Mouse (Mus musculus) midbrain, embryonic 11.5 days (tissue): ENCODE data around the gene Tnfsf13b. TPM values are rescaled to one million over a fixed set of nuclear protein-coding genes. Genes with fewer than 3 reads are reported as not detected.

Experiments
- ATAC-seq: fragments of 200-750 bp; cut with Nextera tagmentation; 2 replicates; pipeline ENCODE4 v1.8.0; 2017; ENCODE audit warnings: moderate TSS enrichment, moderate library complexity; ENCODE audit not compliant: low FRiP score
- DNase-seq: peaks from one replicate; pipeline ENCODE4 v3.0.0; 2015; ENCODE audit warnings: low spot score; ENCODE audit errors: missing footprints
- H3K27ac ChIP-seq: fragments of 300-500 bp; sonication (generic); 2 replicates; pipeline ENCODE4 v1.5.1; 2014; ENCODE audit warnings: low read depth, low read length
- H3K27me3 ChIP-seq: fragments of 300-500 bp; sonication (generic); 2 replicates; pipeline ENCODE4 v1.6.1; 2014; ENCODE audit warnings: mild to moderate bottlenecking, low read length, moderate library complexity, mixed read lengths; ENCODE audit not compliant: control insufficient read depth, insufficient read depth
- H3K36me3 ChIP-seq: fragments of 300-500 bp; sonication (generic); 2 replicates; pipeline ENCODE4 v1.6.1; 2014; ENCODE audit warnings: mild to moderate bottlenecking, low read length, moderate library complexity, mixed read lengths; ENCODE audit not compliant: control insufficient read depth, insufficient read depth
- H3K4me1 ChIP-seq: fragments of 300-500 bp; sonication (generic); 2 replicates; pipeline ENCODE4 v1.6.1; 2014; ENCODE audit warnings: low read length; ENCODE audit not compliant: control insufficient read depth, insufficient read depth
- H3K4me2 ChIP-seq: fragments of 300-500 bp; sonication (generic); 2 replicates; pipeline ENCODE4 v1.6.1; 2014; ENCODE audit warnings: mild to moderate bottlenecking, moderate library complexity
- H3K4me3 ChIP-seq: fragments of 300-500 bp; sonication (generic); 2 replicates; pipeline ENCODE4 v1.5.1; 2014; ENCODE audit warnings: low read depth, low read length
- H3K9ac ChIP-seq: fragments of 300-500 bp; sonication (generic); 2 replicates; pipeline ENCODE4 v1.6.1; 2014; ENCODE audit warnings: low read length
- H3K9me3 ChIP-seq: fragments of 300-500 bp; sonication (generic); 2 replicates; pipeline ENCODE4 v1.6.1; 2016; ENCODE audit warnings: low read length; ENCODE audit not compliant: control insufficient read depth
- WGBS: fragments of 180-500 bp; shearing (Covaris S2); extraction: QIAGEN DNeasy Blood & Tissue Kit; methylation state at CpG from one replicate; pipeline ENCODE4 v1.1.7; 2014; 5-methylcytosine and 5-hydroxymethylcytosine counted together
- polyA plus RNA-seq: library from polyadenylated mRNA; unstranded; fragments of >200 nt; fragmentation: Nextera tagmentation; extraction: Ambion mirVana; gene quantifications from 2 replicates; pipeline ENCODE4 v1.2.1, GENCODE M21; 2014

Gene Tnfsf13b
- 0.19 TPM in 2 replicates for polyA plus RNA-seq

GRCm38 (mm10) chr8:10006156-10006985, at the start of gene Tnfsf13b:
Tnfsf13b (plus strand) TSS chr8:10006467.
- H3K9ac ChIP-seq = peak within 1 kb of the TSS; percentile 49
- no peaks in the 10 kb centered on the region for H3K36me3 ChIP-seq
- H3K4me3 ChIP-seq = peak within 1 kb of the TSS; percentile 41
- H3K27me3 ChIP-seq = peaks cover 10% of the 10 kb centered on the region
- DNase-seq (no peak), ATAC-seq (no peak)
- peak within 1 kb of the TSS; percentile 71 for H3K4me2 ChIP-seq
- no peak within 1 kb of the TSS for H3K27ac ChIP-seq
- peaks cover 5% of the 10 kb centered on the region for H3K4me1 ChIP-seq
- H3K9me3 ChIP-seq = no peaks in the 10 kb centered on the region
- 77% methylated on average over 16 of the region's 16 CpGs for WGBS

DNA sequence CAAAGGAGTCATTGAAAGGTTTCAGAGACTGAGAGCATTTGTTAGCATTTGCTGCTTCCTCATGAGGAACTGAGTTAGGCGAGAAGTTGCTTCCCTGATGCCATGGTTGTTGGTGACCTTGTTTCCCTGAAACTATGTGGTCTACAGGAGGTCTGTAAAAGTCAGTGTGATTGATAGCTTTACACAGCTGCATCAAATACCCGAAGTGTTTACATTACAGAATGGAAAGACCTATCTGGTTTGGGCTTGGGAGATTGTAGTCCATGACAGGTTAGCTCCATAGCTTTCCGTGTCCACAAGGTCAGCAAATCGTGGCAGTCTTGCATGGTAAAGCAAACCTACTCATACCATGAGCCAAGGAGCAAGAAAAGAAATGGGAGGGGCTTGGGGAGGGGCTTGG, 47.9 kb upstream of the Tnfsf13b start:
- Histone ChIP-seq H3K36me3 (no peaks in the 10 kb centered on the region), H3K27me3 (no peaks in the 10 kb centered on the region), H3K4me3 (no peak overlapping the region), H3K4me1 (no peaks in the 10 kb centered on the region), H3K9ac (no peak overlapping the region), H3K4me2 (no peak overlapping the region), H3K27ac (no peak overlapping the region), H3K9me3 (no peaks in the 10 kb centered on the region)
- WGBS = 74% methylated on average over 4 of the region's 4 CpGs
- no peak for DNase-seq
- no peak for ATAC-seq

DNA sequence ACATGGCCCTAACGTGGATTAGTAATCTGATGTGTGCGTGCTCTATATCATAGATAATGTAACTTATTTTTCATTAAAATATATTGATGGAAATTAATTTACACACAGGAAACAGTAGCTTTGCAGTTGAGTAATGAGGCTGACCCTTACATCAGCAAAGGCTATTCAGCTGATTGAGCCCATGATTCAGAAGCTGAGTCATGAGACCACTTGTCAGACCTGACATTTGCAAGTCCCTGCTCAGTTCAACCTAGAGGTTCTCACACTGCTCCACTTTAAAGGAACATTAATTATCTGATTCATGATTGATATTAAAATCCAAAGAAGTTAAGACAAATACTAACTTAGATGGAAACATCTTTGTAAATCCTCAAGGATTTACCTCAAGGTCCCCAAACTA, 46.3 kb upstream of the Tnfsf13b start:
- no peak for DNase-seq
- 92% methylated on average over 2 of the region's 2 CpGs for WGBS
- Histone ChIP-seq H3K4me1 (no peaks in the 10 kb centered on the region), H3K36me3 (no peaks in the 10 kb centered on the region), H3K27me3 (no peaks in the 10 kb centered on the region), H3K4me3 (no peak overlapping the region), H3K9me3 (no peaks in the 10 kb centered on the region), H3K4me2 (no peak overlapping the region), H3K27ac (no peak overlapping the region), H3K9ac (no peak overlapping the region)
- no peak for ATAC-seq

- Histone ChIP-seq H3K27me3 (no peaks in the 10 kb centered on the region), H3K27ac (no peak overlapping the region), H3K4me1 (peaks cover 9% of the 10 kb centered on the region), H3K36me3 (peaks cover 9% of the 10 kb centered on the region), H3K4me3 (no peak overlapping the region), H3K9me3 (no peaks in the 10 kb centered on the region), H3K9ac (no peak overlapping the region), H3K4me2 (no peak overlapping the region)
- WGBS = 94% methylated on average over 9 of the region's 9 CpGs
- no peak for DNase-seq
- ATAC-seq = no peak
Measured at GRCm38 (mm10) chr8:9971866-9972265, 34.4 kb upstream of the Tnfsf13b start.

DNA sequence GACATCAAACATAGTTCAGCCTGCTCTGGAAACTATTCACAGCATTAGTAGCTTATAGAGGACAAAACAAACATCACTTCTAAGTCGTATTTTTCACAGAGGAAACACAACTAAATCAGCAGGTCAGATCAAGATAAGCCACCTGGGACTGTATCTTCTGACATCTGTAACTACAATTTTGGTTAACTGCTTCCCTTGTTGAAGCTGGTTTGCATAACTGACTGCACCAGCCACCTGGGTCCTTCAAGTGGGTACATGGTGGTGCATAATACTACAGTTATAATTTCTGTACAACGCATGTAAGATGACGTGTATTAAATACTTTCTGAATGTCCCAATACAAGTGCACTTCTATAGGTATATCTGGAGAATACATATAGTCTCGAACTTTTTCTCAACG, 31.0 kb upstream of the Tnfsf13b start:
- Histone ChIP-seq H3K4me3 (peak overlapping the region; percentile 74), H3K9me3 (no peaks in the 10 kb centered on the region), H3K36me3 (peaks cover 9% of the 10 kb centered on the region), H3K4me1 (peaks cover 19% of the 10 kb centered on the region), H3K27ac (no peak overlapping the region), H3K27me3 (no peaks in the 10 kb centered on the region), H3K4me2 (peak overlapping the region; percentile 73), H3K9ac (peak overlapping the region; percentile 70)
- DNase-seq (no peak), ATAC-seq (no peak)
- WGBS = 56% methylated on average over 5 of the region's 5 CpGs

- DNase-seq = peak; percentile 100
- H3K4me1 ChIP-seq = peaks cover 19% of the 10 kb centered on the region
Measured at GRCm38 (mm10) chr8:9975898-9976611, 30.2 kb upstream of the Tnfsf13b start.

DNA sequence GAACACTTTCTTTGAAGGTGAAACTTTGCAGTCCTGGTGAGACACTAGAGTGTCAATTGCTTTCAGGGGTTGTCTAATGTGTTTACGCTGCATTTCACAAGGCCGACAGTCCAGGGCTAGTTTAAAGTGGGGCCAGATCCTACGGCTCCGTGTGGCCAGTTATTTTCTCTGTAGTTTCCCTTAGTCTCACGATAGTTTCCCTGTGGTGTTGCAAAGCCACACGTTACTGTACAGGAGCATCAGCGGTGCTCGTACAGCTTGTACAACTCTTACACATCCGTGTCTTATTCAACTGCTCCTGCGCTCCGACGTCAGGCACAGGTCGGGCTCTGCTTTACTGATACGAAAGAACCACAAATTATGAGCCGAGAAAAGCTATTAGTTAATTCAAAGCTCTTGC, 29.3 kb upstream of the Tnfsf13b start:
- Histone ChIP-seq H3K4me2 (peak overlapping the region; percentile 65), H3K4me3 (peak overlapping the region; percentile 91), H3K27ac (no peak overlapping the region), H3K4me1 (peaks cover 19% of the 10 kb centered on the region), H3K9ac (peak overlapping the region; percentile 92), H3K27me3 (no peaks in the 10 kb centered on the region), H3K9me3 (no peaks in the 10 kb centered on the region), H3K36me3 (peaks cover 8% of the 10 kb centered on the region)
- DNase-seq (no peak), ATAC-seq (peak; percentile 0)
- 48% methylated on average over 15 of the region's 15 CpGs for WGBS

More at GRCm38 (mm10) chr8:9975898-9976611, 30.2 kb upstream of the Tnfsf13b start:
- peak; percentile 95 for ATAC-seq
- Histone ChIP-seq H3K27ac (no peak overlapping the region; the same call in 1 of the 2 replicates), H3K9ac (peak overlapping the region; percentile 70), H3K27me3 (no peaks in the 10 kb centered on the region), H3K9me3 (no peaks in the 10 kb centered on the region), H3K36me3 (peaks cover 9% of the 10 kb centered on the region), H3K4me3 (peak overlapping the region; percentile 74), H3K4me2 (peak overlapping the region; percentile 73)
- under 1% methylated on average over 47 of the region's 47 CpGs for WGBS

- H3K4me3 ChIP-seq = peak within 1 kb of the TSS; percentile 91
- no peaks in the 10 kb centered on the region for H3K27me3 ChIP-seq
- H3K9ac ChIP-seq = peak within 1 kb of the TSS; percentile 92
- H3K36me3 ChIP-seq = peaks cover 3% of the 10 kb centered on the region; the same call in 1 of the 2 replicates
- peak; percentile 63 for ATAC-seq
- H3K4me2 ChIP-seq = peak within 1 kb of the TSS; percentile 65
- DNase-seq = peak; percentile 100
- H3K9me3 ChIP-seq = no peaks in the 10 kb centered on the region
- WGBS = under 1% methylated on average over 67 of the region's 68 CpGs
- H3K27ac ChIP-seq = peak within 1 kb of the TSS; percentile 75
- peaks cover 19% of the 10 kb centered on the region for H3K4me1 ChIP-seq
Measured at GRCm38 (mm10) chr8:9977573-9978314, 28.5 kb upstream of the Tnfsf13b start, which contains the start of the genes Lig4 and Abhd13. Lig4 (minus strand) TSS chr8:9977686. Abhd13 (plus strand) TSS chr8:9977707.
